Mouse (Mus musculus): Measurements from ENCODE around the gene Slc25a14. TPM values are rescaled to one million over a fixed set of nuclear protein-coding genes. Genes with fewer than 3 reads are reported as not detected.

Slc25a14 gene
- polyA plus RNA-seq (2016; fragmentation: Nextera tagmentation; extraction: Ambion mirVana) = 16.6 and 20.1 TPM in 2 replicates

GRCm38 (mm10) chrX:48623379-48624053 is at the start of gene Slc25a14:
Gene Slc25a14, plus strand, starts transcription at chrX:48623413.
- H3K9me3 ChIP-seq = no peaks in the 10 kb centered on the region
- H3K27me3 ChIP-seq = no peaks in the 10 kb centered on the region
- 20% methylated on average over 38 of the region's 38 CpGs for WGBS
- H3K4me1 ChIP-seq (replicated peaks) = no peaks in the 10 kb centered on the region
- H3K4me2 ChIP-seq = peak within 1 kb of the TSS; percentile 57
- H3K36me3 ChIP-seq = no peaks in the 10 kb centered on the region
- peak; percentile 95 for ATAC-seq (ENCODE audit: insufficient number of reproducible peaks, insufficient read depth, low FRiP score, low TSS enrichment, low read depth)
- H3K27ac ChIP-seq = peak within 1 kb of the TSS; percentile 80
- peak within 1 kb of the TSS; percentile 56 for H3K4me3 ChIP-seq (replicated peaks)
- H3K9ac ChIP-seq (replicated peaks) = peak within 1 kb of the TSS; percentile 48

GRCm38 (mm10) chrX:48583332-48583731 is 39.9 kb upstream of the Slc25a14 start:
- Histone ChIP-seq H3K4me3 (replicated peaks) (no peak overlapping the region), H3K27me3 (no peaks in the 10 kb centered on the region), H3K9me3 (no peaks in the 10 kb centered on the region), H3K27ac (no peak overlapping the region), H3K4me2 (no peak overlapping the region), H3K4me1 (replicated peaks) (no peaks in the 10 kb centered on the region), H3K9ac (replicated peaks) (no peak overlapping the region), H3K36me3 (peaks cover 31% of the 10 kb centered on the region)
- no peak for ATAC-seq (ENCODE audit: insufficient number of reproducible peaks, insufficient read depth, low FRiP score, low TSS enrichment, low read depth)

- peaks cover 13% of the 10 kb centered on the region; the same call in 1 of the 2 replicates for H3K36me3 ChIP-seq
- peak overlapping the region; percentile 71 for H3K9ac ChIP-seq (replicated peaks)
- 29% methylated on average over 13 of the region's 15 CpGs for WGBS
- ATAC-seq (ENCODE audit: insufficient number of reproducible peaks, insufficient read depth, low FRiP score, low TSS enrichment, low read depth) = no peak; the same call in 1 of the 2 replicates
- H3K4me3 ChIP-seq (replicated peaks) = peak overlapping the region; percentile 62
- H3K27ac ChIP-seq = peak overlapping the region; percentile 84
- 0 out of 2 replicates have a peak, but pooled peaks cover 4% of the 10 kb centered on the region for H3K4me1 ChIP-seq (replicated peaks)
- H3K4me2 ChIP-seq = peak overlapping the region; percentile 51
- H3K9me3 ChIP-seq = no peaks in the 10 kb centered on the region
- H3K27me3 ChIP-seq = no peaks in the 10 kb centered on the region
These were observed 29.5 kb upstream of the Slc25a14 start for GRCm38 (mm10) chrX:48593721-48594098.

GRCm38 (mm10) chrX:48594099-48594760 is 29.0 kb upstream of the Slc25a14 start, which contains the start of gene Zfp280c:
Gene Zfp280c, minus strand, starts transcription at chrX:48594504.
- WGBS = 19% methylated on average over 44 of the region's 45 CpGs

DNA sequence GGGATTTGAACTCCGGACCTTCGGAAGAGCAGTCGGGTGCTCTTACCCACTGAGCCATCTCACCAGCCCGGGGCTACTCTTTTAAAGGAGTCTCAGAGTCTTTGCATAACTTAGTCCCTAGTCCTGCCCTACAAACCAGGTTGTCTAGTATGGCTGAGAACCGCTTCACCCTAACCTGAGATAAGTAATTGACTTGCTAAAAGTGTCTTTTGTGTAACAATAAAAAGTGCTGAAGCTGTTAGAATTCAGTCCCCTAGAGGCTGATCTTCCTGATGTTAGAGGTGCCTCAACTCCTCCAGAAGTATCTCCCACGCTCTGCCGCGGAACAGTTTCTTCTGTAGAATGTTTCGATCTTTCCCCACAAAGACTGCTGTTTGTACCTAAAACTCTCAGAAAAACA is 27.2 kb upstream of the Slc25a14 start:
- Histone ChIP-seq H3K4me3 (replicated peaks) (no peak overlapping the region), H3K9me3 (no peaks in the 10 kb centered on the region), H3K9ac (replicated peaks) (no peak overlapping the region), H3K27ac (no peak overlapping the region), H3K4me2 (no peak overlapping the region), H3K36me3 (peaks cover 1% of the 10 kb centered on the region; the same call in 1 of the 2 replicates), H3K4me1 (replicated peaks) (0 out of 2 replicates have a peak, but pooled peaks cover 4% of the 10 kb centered on the region), H3K27me3 (no peaks in the 10 kb centered on the region)
- 84% methylated on average over 8 of the region's 9 CpGs for WGBS
- no peak for ATAC-seq (ENCODE audit: insufficient number of reproducible peaks, insufficient read depth, low FRiP score, low TSS enrichment, low read depth)

More at GRCm38 (mm10) chrX:48594099-48594760, 29.0 kb upstream of the Slc25a14 start, which contains the start of gene Zfp280c:
- Histone ChIP-seq H3K27ac (peak within 1 kb of the TSS; percentile 84), H3K27me3 (no peaks in the 10 kb centered on the region), H3K4me2 (peak within 1 kb of the TSS; percentile 51), H3K36me3 (peaks cover 13% of the 10 kb centered on the region; the same call in 1 of the 2 replicates), H3K9ac (replicated peaks) (peak within 1 kb of the TSS; percentile 71), H3K4me1 (replicated peaks) (0 out of 2 replicates have a peak, but pooled peaks cover 4% of the 10 kb centered on the region), H3K9me3 (no peaks in the 10 kb centered on the region), H3K4me3 (replicated peaks) (peak within 1 kb of the TSS; percentile 62)
- peak; percentile 91 for ATAC-seq (ENCODE audit: insufficient number of reproducible peaks, insufficient read depth, low FRiP score, low TSS enrichment, low read depth)

- H3K4me3 ChIP-seq (replicated peaks) = no peak overlapping the region
- 90% methylated on average over 5 of the region's 5 CpGs for WGBS
These were observed 26.3 kb upstream of the Slc25a14 start for GRCm38 (mm10) chrX:48596906-48597305.

DNA sequence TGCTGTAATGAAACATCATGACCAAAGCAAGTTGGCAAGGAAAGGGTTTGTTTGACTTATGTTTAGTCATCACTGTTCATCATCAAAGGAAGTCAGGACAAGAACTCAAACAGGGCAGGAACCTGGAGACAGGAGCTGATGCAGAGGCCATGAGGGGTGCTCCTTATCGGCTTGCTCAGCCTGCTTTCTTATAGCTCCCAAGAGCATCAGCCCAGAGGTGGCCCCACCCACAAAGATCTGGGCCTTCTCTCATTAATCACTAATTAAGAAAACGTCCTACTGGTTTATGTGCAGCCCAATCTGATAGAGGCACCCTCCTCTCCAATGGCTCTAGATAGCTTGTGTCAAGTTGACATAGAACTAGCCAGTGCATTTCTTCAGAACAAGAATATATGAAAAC is 18.3 kb upstream of the Slc25a14 start:
- Histone ChIP-seq H3K9ac (replicated peaks) (no peak overlapping the region), H3K4me2 (no peak overlapping the region), H3K27ac (no peak overlapping the region), H3K36me3 (no peaks in the 10 kb centered on the region), H3K4me1 (replicated peaks) (no peaks in the 10 kb centered on the region), H3K27me3 (no peaks in the 10 kb centered on the region), H3K9me3 (no peaks in the 10 kb centered on the region), H3K4me3 (replicated peaks) (no peak overlapping the region)
- 54% methylated on average over 2 of the region's 2 CpGs for WGBS
- ATAC-seq (ENCODE audit: insufficient number of reproducible peaks, insufficient read depth, low FRiP score, low TSS enrichment, low read depth) = no peak

More at GRCm38 (mm10) chrX:48596906-48597305, 26.3 kb upstream of the Slc25a14 start:
- Histone ChIP-seq H3K36me3 (no peaks in the 10 kb centered on the region), H3K9me3 (no peaks in the 10 kb centered on the region), H3K4me1 (replicated peaks) (0 out of 2 replicates have a peak, but pooled peaks cover 4% of the 10 kb centered on the region), H3K27me3 (no peaks in the 10 kb centered on the region), H3K4me2 (no peak overlapping the region), H3K9ac (replicated peaks) (no peak overlapping the region), H3K27ac (no peak overlapping the region)
- ATAC-seq (ENCODE audit: insufficient number of reproducible peaks, insufficient read depth, low FRiP score, low TSS enrichment, low read depth) = no peak

DNA sequence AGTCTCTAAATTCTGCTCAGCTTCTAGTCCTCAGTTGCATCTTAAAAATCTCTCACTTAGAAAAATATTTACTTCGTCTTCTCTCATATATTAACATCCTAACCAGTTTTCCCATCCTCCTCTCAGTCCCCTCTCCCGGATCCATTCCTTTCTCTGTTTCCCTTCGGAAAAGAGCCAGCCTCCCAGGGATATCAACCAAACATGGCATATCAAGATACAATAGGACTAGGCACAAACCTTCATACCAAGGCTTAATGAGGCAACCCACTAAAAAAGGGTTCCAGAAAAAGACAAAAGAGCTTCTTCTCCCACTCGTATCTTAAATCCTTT is 199 bp upstream of the Slc25a14 start:
- Histone ChIP-seq H3K9me3 (no peaks in the 10 kb centered on the region), H3K27ac (peak overlapping the region; percentile 80), H3K4me3 (replicated peaks) (peak overlapping the region; percentile 56), H3K36me3 (no peaks in the 10 kb centered on the region), H3K4me1 (replicated peaks) (no peaks in the 10 kb centered on the region), H3K27me3 (no peaks in the 10 kb centered on the region), H3K9ac (replicated peaks) (peak overlapping the region; percentile 42; the same call in 1 of the 2 replicates), H3K4me2 (peak overlapping the region; percentile 57)
- 20% methylated on average over 4 of the region's 4 CpGs for WGBS
- ATAC-seq (ENCODE audit: insufficient number of reproducible peaks, insufficient read depth, low FRiP score, low TSS enrichment, low read depth) = no peak

GRCm38 (mm10) chrX:48624054-48624420 is 824 bp downstream of the Slc25a14 start:
- Histone ChIP-seq H3K9ac (replicated peaks) (peak overlapping the region; percentile 48), H3K36me3 (no peaks in the 10 kb centered on the region), H3K27ac (peak overlapping the region; percentile 80; the same call in 1 of the 2 replicates), H3K9me3 (no peaks in the 10 kb centered on the region), H3K27me3 (no peaks in the 10 kb centered on the region), H3K4me1 (replicated peaks) (no peaks in the 10 kb centered on the region), H3K4me2 (peak overlapping the region; percentile 57), H3K4me3 (replicated peaks) (peak overlapping the region; percentile 56)
- ATAC-seq (ENCODE audit: insufficient number of reproducible peaks, insufficient read depth, low FRiP score, low TSS enrichment, low read depth) = peak; percentile 7; the same call in 1 of the 2 replicates
- WGBS = 30% methylated on average over 9 of the region's 9 CpGs

DNA sequence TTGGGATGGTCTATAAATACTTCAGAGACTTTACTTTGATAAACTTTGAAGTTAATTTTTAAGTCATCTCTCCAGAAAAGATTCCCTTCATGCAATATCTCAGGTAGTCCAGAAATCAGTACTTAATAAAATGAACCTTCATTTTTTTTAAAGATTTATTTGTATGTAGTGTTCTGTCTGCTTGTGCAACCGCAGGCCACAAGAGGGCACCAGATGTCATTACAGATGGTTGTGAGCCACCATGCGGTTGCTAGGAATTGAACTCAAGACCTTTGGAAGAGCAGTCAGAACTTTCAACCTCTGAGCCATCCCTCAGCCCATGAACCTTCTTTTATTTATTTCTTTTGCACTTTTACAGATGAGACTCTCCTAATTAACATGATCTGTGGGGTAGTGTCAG is 13.8 kb downstream of the Slc25a14 start:
- Histone ChIP-seq H3K9ac (replicated peaks) (no peak overlapping the region), H3K4me1 (replicated peaks) (no peaks in the 10 kb centered on the region), H3K36me3 (no peaks in the 10 kb centered on the region), H3K4me2 (no peak overlapping the region), H3K27ac (no peak overlapping the region), H3K27me3 (no peaks in the 10 kb centered on the region), H3K4me3 (replicated peaks) (no peak overlapping the region), H3K9me3 (no peaks in the 10 kb centered on the region)
- 56% methylated on average over 2 of the region's 2 CpGs for WGBS
- no peak for ATAC-seq (ENCODE audit: insufficient number of reproducible peaks, insufficient read depth, low FRiP score, low TSS enrichment, low read depth)

DNA sequence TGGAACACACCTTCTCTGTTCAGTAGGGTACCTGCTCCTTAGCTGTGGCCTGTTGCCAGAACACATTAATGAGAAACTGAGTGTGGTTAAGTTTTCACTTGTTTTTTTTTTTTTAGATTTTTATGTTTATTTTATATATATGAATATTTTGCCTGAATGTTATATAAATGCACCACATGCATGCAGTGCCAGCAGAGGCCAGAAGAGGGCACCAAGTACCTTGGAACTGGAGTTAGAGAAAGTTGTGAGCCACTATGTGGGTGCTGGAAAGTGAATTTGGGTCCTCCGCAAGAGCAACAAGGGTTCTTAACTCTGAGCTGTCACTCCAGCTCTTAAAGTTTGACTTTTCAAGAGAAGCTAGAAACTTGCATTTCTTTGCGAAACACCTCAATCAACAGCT is 20.9 kb downstream of the Slc25a14 start:
- no peaks in the 10 kb centered on the region for H3K4me1 ChIP-seq (replicated peaks)
- H3K9me3 ChIP-seq = no peaks in the 10 kb centered on the region
- 84% methylated on average over 2 of the region's 2 CpGs for WGBS
- H3K4me3 ChIP-seq (replicated peaks) = no peak overlapping the region
- no peak overlapping the region for H3K9ac ChIP-seq (replicated peaks)
- no peak overlapping the region for H3K4me2 ChIP-seq
- no peak overlapping the region for H3K27ac ChIP-seq
- no peaks in the 10 kb centered on the region for H3K27me3 ChIP-seq
- H3K36me3 ChIP-seq = no peaks in the 10 kb centered on the region
- ATAC-seq (ENCODE audit: insufficient number of reproducible peaks, insufficient read depth, low FRiP score, low TSS enrichment, low read depth) = no peak
